Mouse (Mus musculus) CD8-positive naive resting alpha-beta T cell, adult 2 months (primary cell): ENCODE measurements around the gene Ubash3a.

ENCODE experiments used
- DNase-seq, 2 experiments: peaks; one replicate each; pipeline ENCODE4 v3.0.0; 2022; ENCODE audit warnings: low read depth in 2 of 2, low spot score in 2 of 2

Ubash3a gene

GRCm38 (mm10) chr17:31276922-31277918 is 69.5 kb downstream of the Ubash3a start, which contains the start of gene Rsph1:
Rsph1 (minus strand) TSS chr17:31277383.
- peak; percentile 91 to 98 for DNase-seq

- DNase-seq = no peak
Measured at GRCm38 (mm10) chr17:31277931-31278330, 70.3 kb downstream of the Ubash3a start.

GRCm38 (mm10) chr17:31279541-31279940 is 71.9 kb downstream of the Ubash3a start:
- DNase-seq = no peak

GRCm38 (mm10) chr17:31280269-31280668 is 72.6 kb downstream of the Ubash3a start:
- no peak for DNase-seq

- DNase-seq = no peak
Measured at GRCm38 (mm10) chr17:31281830-31282686, 74.4 kb downstream of the Ubash3a start.

- DNase-seq = no peak
Measured at GRCm38 (mm10) chr17:31282687-31283053, 75.0 kb downstream of the Ubash3a start.

- no peak for DNase-seq
Measured at GRCm38 (mm10) chr17:31285867-31286266, 78.2 kb downstream of the Ubash3a start.

- DNase-seq = no peak
Measured at GRCm38 (mm10) chr17:31286492-31286891, 78.8 kb downstream of the Ubash3a start, which contains the start of gene Slc37a1. Slc37a1 (plus strand) TSS chr17:31286792.

- DNase-seq = no peak
Measured at GRCm38 (mm10) chr17:31287216-31287615, 79.5 kb downstream of the Ubash3a start.

- no peak for DNase-seq
Measured at GRCm38 (mm10) chr17:31288999-31289726, 81.5 kb downstream of the Ubash3a start.

GRCm38 (mm10) chr17:31290311-31290710 is 82.6 kb downstream of the Ubash3a start:
- no peak for DNase-seq

- DNase-seq = no peak
Measured at GRCm38 (mm10) chr17:31290859-31291258, 83.2 kb downstream of the Ubash3a start.

- DNase-seq = peak; percentile 54 to 77
Measured at GRCm38 (mm10) chr17:31294363-31295214, 86.9 kb downstream of the Ubash3a start.

GRCm38 (mm10) chr17:31295215-31295891 is 87.7 kb downstream of the Ubash3a start:
- peak; percentile 73 to 83 for DNase-seq

- peak; percentile 72 to 77 for DNase-seq
Measured at GRCm38 (mm10) chr17:31295892-31296781, 88.5 kb downstream of the Ubash3a start.
